Comparison of ENCODE assay signal across 19 mouse cellular contexts in the genomic region with DNA sequence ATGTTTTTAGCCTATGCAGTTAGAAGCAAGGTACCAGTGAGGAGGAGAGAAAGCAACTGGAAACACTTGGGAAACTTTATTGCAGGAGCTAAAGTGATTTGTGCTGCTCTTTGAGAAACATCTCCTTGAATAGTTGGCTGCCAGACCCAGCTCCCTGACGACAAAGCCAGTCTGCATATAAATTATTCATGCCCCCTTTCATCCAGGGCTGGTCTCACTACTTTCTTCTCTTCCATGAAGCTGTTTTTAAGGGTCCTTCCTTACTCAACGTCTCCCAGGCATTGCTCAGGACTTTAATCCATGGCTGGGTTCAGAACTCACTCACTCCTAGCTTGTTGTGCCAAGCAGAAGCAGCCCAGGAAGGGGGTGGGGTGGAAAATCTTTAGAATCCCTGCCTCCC. TPM values are rescaled to one million over a fixed set of nuclear protein-coding genes. Genes with fewer than 3 reads are reported as not detected.
DNase-seq lines count a peak whose midpoint lies in the region; ATAC-seq lines count a peak whose summit lies in the region.
"Had no signal": no experiment of that assay in that cellular context is flagged by ENCODE, and none has a peak within 500 bp of the region (broad histone marks: within the 10 kb centered on the region; RNA-seq: fewer than 3 reads in every experiment).

No protein-coding gene starts in this region.

- 12% methylated on average over 2 of the region's 2 CpGs for WGBS in neural tube, embryonic 11.5 days
- 8% methylated on average over 2 of the region's 2 CpGs for WGBS in hindbrain, embryonic 12.5 days
- WGBS in midbrain, embryonic 12.5 days, result 2% methylated on average over 2 of the region's 2 CpGs
- WGBS in neural tube, embryonic 15.5 days, result 3% methylated on average over 2 of the region's 2 CpGs

- H3K4me2 ChIP-seq in neural tube, embryonic 11.5 days (ENCODE audit: low read depth), result no peak overlapping the region
- no peak overlapping the region for H3K4me2 ChIP-seq in hindbrain, embryonic 12.5 days (replicated peaks)
- no peak overlapping the region for H3K4me2 ChIP-seq in midbrain, embryonic 12.5 days (replicated peaks)
- H3K4me2 ChIP-seq in neural tube, embryonic 15.5 days, result no peak overlapping the region
- H3K4me2 ChIP-seq: intestine, embryonic 15.5 days; liver, embryonic 13.5 days; stomach, embryonic 15.5 days had no signal

- no peak overlapping the region for H3K4me3 ChIP-seq in neural tube, embryonic 11.5 days (ENCODE audit: low read depth, low read length)
- H3K4me3 ChIP-seq in hindbrain, embryonic 12.5 days, result no peak overlapping the region
- no peak overlapping the region for H3K4me3 ChIP-seq in midbrain, embryonic 12.5 days
- no peak overlapping the region for H3K4me3 ChIP-seq in neural tube, embryonic 15.5 days (replicated peaks)
- H3K4me3 ChIP-seq: heart, adult 2 months; intestine, embryonic 15.5 days; liver, embryonic 13.5 days; stomach, embryonic 15.5 days had no signal

- no peaks in the 10 kb centered on the region for H3K36me3 ChIP-seq in neural tube, embryonic 11.5 days (ENCODE audit: control insufficient read depth, insufficient read depth, low read length)
- no peaks in the 10 kb centered on the region for H3K36me3 ChIP-seq in hindbrain, embryonic 12.5 days
- H3K36me3 ChIP-seq in midbrain, embryonic 12.5 days, result no peaks in the 10 kb centered on the region
- H3K36me3 ChIP-seq in neural tube, embryonic 15.5 days, result no peaks in the 10 kb centered on the region
- H3K36me3 ChIP-seq: intestine, embryonic 15.5 days; liver, embryonic 13.5 days; stomach, embryonic 15.5 days had no signal

- H3K4me1 ChIP-seq in neural tube, embryonic 11.5 days (ENCODE audit: control insufficient read depth, insufficient read depth, low read length), result peaks cover 6% of the 10 kb centered on the region; the same call in 1 of the 2 replicates
- H3K4me1 ChIP-seq in hindbrain, embryonic 12.5 days, result no peaks in the 10 kb centered on the region
- H3K4me1 ChIP-seq in midbrain, embryonic 12.5 days, result peaks cover 15% of the 10 kb centered on the region
- no peaks in the 10 kb centered on the region for H3K4me1 ChIP-seq in neural tube, embryonic 15.5 days
- H3K4me1 ChIP-seq: intestine, embryonic 15.5 days; liver, embryonic 13.5 days; stomach, embryonic 15.5 days had no signal

- no peaks in the 10 kb centered on the region for H3K27me3 ChIP-seq in neural tube, embryonic 11.5 days (ENCODE audit: control insufficient read depth, insufficient read depth, low read length)
- H3K27me3 ChIP-seq in hindbrain, embryonic 12.5 days, result no peaks in the 10 kb centered on the region
- no peaks in the 10 kb centered on the region for H3K27me3 ChIP-seq in midbrain, embryonic 12.5 days
- H3K27me3 ChIP-seq in neural tube, embryonic 15.5 days (replicated peaks), result no peaks in the 10 kb centered on the region
- H3K27me3 ChIP-seq: intestine, embryonic 15.5 days; liver, embryonic 13.5 days; stomach, embryonic 15.5 days had no signal

- H3K27ac ChIP-seq in neural tube, embryonic 11.5 days (ENCODE audit: low read depth, low read length), result peak overlapping the region; percentile 15
- peak overlapping the region; percentile 24; the same call in 1 of the 2 replicates for H3K27ac ChIP-seq in hindbrain, embryonic 12.5 days
- peak overlapping the region; percentile 39 for H3K27ac ChIP-seq in midbrain, embryonic 12.5 days (replicated peaks)
- peak overlapping the region; percentile 61 for H3K27ac ChIP-seq in neural tube, embryonic 15.5 days (replicated peaks)
- H3K27ac ChIP-seq: heart, adult 2 months; intestine, embryonic 15.5 days; liver, embryonic 13.5 days; stomach, embryonic 15.5 days had no signal

- no peaks in the 10 kb centered on the region for H3K9me3 ChIP-seq in neural tube, embryonic 11.5 days (ENCODE audit: control insufficient read depth, low read length)
- no peaks in the 10 kb centered on the region for H3K9me3 ChIP-seq in hindbrain, embryonic 12.5 days (replicated peaks)
- H3K9me3 ChIP-seq in midbrain, embryonic 12.5 days, result no peaks in the 10 kb centered on the region
- H3K9me3 ChIP-seq in neural tube, embryonic 15.5 days (replicated peaks), result no peaks in the 10 kb centered on the region
- H3K9me3 ChIP-seq: intestine, embryonic 15.5 days; liver, embryonic 13.5 days; stomach, embryonic 15.5 days had no signal

- H3K9ac ChIP-seq in neural tube, embryonic 11.5 days (ENCODE audit: low read length), result no peak overlapping the region
- H3K9ac ChIP-seq in hindbrain, embryonic 12.5 days, result no peak overlapping the region
- no peak overlapping the region for H3K9ac ChIP-seq in midbrain, embryonic 12.5 days (replicated peaks)
- H3K9ac ChIP-seq in neural tube, embryonic 15.5 days (replicated peaks), result no peak overlapping the region
- H3K9ac ChIP-seq: intestine, embryonic 15.5 days; liver, embryonic 13.5 days; stomach, embryonic 15.5 days had no signal

- peak; percentile 24 for DNase-seq in neural tube, embryonic 11.5 days (ENCODE audit: low spot score)
- no peak for DNase-seq in neural tube, embryonic 10.5 days (ENCODE audit: extremely low spot score, low spot score)
- DNase-seq in urinary bladder, postnatal 10 days (ENCODE audit: low spot score), result no peak
- DNase-seq in layer of hippocampus, postnatal 10 days (ENCODE audit: low spot score in 2 of 2), result no peak
- DNase-seq in gastrocnemius, postnatal 10 days, result no peak
- DNase-seq: cerebellum, adult 11-12 months; cerebellum, postnatal 36 days; heart, adult 2 months; kidney, postnatal 14 days; layer of hippocampus, postnatal 36 days; liver, embryonic 13.5 days; retina, postnatal 1 day; spleen, adult 18-20 months; thymus, postnatal 14 days had no signal

- peak; percentile 78; the same call in 1 of the 2 replicates for ATAC-seq in neural tube, embryonic 11.5 days (ENCODE audit: insufficient read depth, low FRiP score, low TSS enrichment)
- no peak for ATAC-seq in hindbrain, embryonic 12.5 days (ENCODE audit: low FRiP score)
- ATAC-seq in midbrain, embryonic 12.5 days (ENCODE audit: low FRiP score, low read depth), result peak; percentile 70; the same call in 1 of the 2 replicates
- peak; percentile 57; the same call in 1 of the 2 replicates for ATAC-seq in neural tube, embryonic 15.5 days (ENCODE audit: low FRiP score)
- ATAC-seq: intestine, embryonic 15.5 days had no signal

RNA-seq across cellular contexts. Expression of a gene that starts 32.0 kb away (rescaled TPM):
- polyA plus RNA-seq in neural tube, embryonic 11.5 days (2014; fragmentation: Nextera tagmentation; extraction: Ambion mirVana), result 17.3 and 17.7 TPM in 2 replicates
- 20.5 and 22.0 TPM in 2 replicates for polyA plus RNA-seq in hindbrain, embryonic 12.5 days (2016; fragmentation: Nextera tagmentation; extraction: Ambion mirVana)
- polyA plus RNA-seq in midbrain, embryonic 12.5 days (2016; fragmentation: Nextera tagmentation; extraction: Ambion mirVana), result 21.1 and 22.9 TPM in 2 replicates
- polyA plus RNA-seq in neural tube, embryonic 15.5 days (2015; fragmentation: Nextera tagmentation; extraction: Ambion mirVana), result 16.9 and 19.2 TPM in 2 replicates
- 10 to 100 TPM in 1 of 2 experiments, 1 to 10 TPM in 1; 7.7 to 10.8 TPM for total RNA-seq in layer of hippocampus, postnatal 10 days (2021)
- 1 to 10 TPM; 4.2 to 5.3 TPM for total RNA-seq in gastrocnemius, postnatal 10 days (2021)
